Mouse (Mus musculus): ENCODE results near the gene Olfr818.
"Not testable (repeated sequence)": the region's sequence is repeated elsewhere in the genome, so short reads cannot be mapped to it uniquely, and the experiment has no call there.

Olfr818 gene

GRCm38 (mm10) chr10:129949000-129949399 lies at the start of gene Olfr818:
Gene Olfr818 (minus strand): TSS chr10:129949100.
- DNase-seq: no peak

GRCm38 (mm10) chr10:129984962-129985361 lies 36.1 kb upstream of the Olfr818 start, which contains the start of gene Gm10310:
Gene Gm10310 (minus strand): TSS chr10:129985062.
- DNase-seq: not testable (repeated sequence)

- not testable (repeated sequence) for DNase-seq
Observed at GRCm38 (mm10) chr10:129981867-129982266, 33.0 kb upstream of the Olfr818 start.

GRCm38 (mm10) chr10:129976040-129976439 lies 27.1 kb upstream of the Olfr818 start, which contains the start of gene Olfr247:
Gene Olfr247 (minus strand): TSS chr10:129976140.
- not testable (repeated sequence) for DNase-seq

DNA sequence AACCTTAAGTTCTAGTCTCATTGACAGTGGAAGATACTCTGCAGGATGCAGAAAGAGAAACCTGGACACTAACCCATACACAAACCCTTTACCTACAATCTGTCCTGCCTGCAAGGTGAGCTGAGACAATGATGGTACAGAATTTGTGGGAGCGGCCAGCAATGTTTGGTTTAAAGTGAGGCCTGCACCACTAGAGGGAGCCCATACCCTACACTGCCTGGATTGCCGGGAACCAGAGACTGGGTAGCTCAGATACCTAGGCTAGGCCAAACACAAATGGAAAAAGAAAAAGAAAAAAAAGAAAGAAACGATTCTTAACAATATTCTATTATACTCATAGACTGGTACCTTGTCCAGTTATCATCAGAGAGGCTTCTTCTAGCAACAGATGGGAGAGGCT lies 24.1 kb upstream of the Olfr818 start:
- not testable (repeated sequence) for DNase-seq

DNA sequence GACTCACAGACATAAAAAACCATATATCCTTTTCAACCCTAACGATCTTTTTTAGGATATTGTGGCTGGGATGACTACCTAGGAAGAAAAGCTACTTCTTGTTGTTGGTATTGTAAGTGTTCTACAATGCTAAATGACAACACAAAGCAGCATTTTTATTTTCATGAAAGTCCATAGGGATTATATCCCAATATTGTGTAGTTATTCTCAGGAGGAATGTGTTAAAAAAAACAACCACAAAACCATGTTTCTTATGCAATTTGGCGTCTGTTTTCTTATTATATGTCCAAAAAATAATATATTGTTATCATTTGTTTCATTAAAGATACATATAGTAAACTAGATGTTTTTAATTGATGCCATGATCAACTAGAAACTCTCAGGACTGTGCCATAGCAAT lies 18.3 kb upstream of the Olfr818 start, which contains the start of gene Olfr819:
Gene Olfr819, minus strand, starts transcription at position 101 of the 400 bp plus-strand sequence.
- DNase-seq: not testable (repeated sequence)

GRCm38 (mm10) chr10:129966232-129966631 lies 17.3 kb upstream of the Olfr818 start:
- not testable (repeated sequence) for DNase-seq

DNA sequence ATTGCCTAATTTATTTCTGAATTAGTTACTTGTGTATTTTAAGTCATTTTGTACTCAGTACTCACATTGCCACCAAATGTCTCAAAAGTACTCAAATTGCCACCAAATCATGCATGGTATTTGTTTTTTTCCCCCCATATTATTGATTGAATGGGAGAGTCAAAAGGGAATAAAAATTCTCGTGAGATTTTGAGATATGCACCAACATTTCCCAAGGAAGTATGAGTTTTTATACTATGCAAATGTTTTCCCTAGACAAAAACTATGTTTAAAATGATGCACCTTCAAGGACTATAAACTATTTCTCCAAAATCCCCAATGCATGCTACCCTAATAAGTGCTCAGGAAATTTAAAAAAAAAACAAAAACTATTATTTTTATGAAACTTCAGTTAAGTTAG lies 33.4 kb downstream of the Olfr818 start, which contains the start of gene Olfr816:
Gene Olfr816, minus strand, starts transcription at position 101 of the 400 bp plus-strand sequence.
- DNase-seq: no peak

GRCm38 (mm10) chr10:129905767-129906166 lies 43.1 kb downstream of the Olfr818 start, which contains the start of gene Olfr815:
Gene Olfr815 (minus strand): TSS chr10:129905867.
- DNase-seq: not testable (repeated sequence)
